Mouse (Mus musculus) heart, adult 10 weeks (tissue): ENCODE data around the gene Fam83c. TPM values are rescaled to one million over a fixed set of nuclear protein-coding genes. Genes with fewer than 3 reads are reported as not detected.

ENCODE experiments used
- polyA plus RNA-seq: library from polyadenylated mRNA; stranded (reverse); fragments of 350-450 nt; fragmentation: Illumina TruSeq; extraction: RNeasy Lipid Tissue Mini Kit (QIAGEN cat#74804); gene quantifications from one replicate; pipeline ENCODE4 v1.2.3, GENCODE M21; 2014; ENCODE audit warnings: low read depth, low replicate concordance

Gene Fam83c
- not detected for polyA plus RNA-seq

GRCm38 (mm10) chr2:155834732-155835131 lies at the start of gene Fam83c:
Fam83c (minus strand) TSS chr2:155834854.

GRCm38 (mm10) chr2:155826630-155827424 lies 7.8 kb downstream of the Fam83c start, which contains the start of gene Eif6:
Eif6 (minus strand) TSS chr2:155826925.

GRCm38 (mm10) chr2:155819392-155819448 lies 15.4 kb downstream of the Fam83c start, which contains the start of gene BC029722:
BC029722 (minus strand) TSS chr2:155819426.

Other genes with a start within 250 kb of the Fam83c start
- 15.9 TPM for gene Gss, start 242.0 kb downstream of the Fam83c start, polyA plus RNA-seq
- 81.8 TPM for gene Myh7b, start 223.6 kb downstream of the Fam83c start, polyA plus RNA-seq
- gene Trpc4ap, start 142.5 kb downstream of the Fam83c start, polyA plus RNA-seq = 92.4 TPM
- gene Edem2, start 105.4 kb downstream of the Fam83c start, polyA plus RNA-seq = 13.9 TPM
- not detected for gene Gm17581, start 99.0 kb downstream of the Fam83c start, polyA plus RNA-seq
- gene Procr, start 83.7 kb downstream of the Fam83c start, polyA plus RNA-seq = 1.9 TPM
- gene Mmp24, start 59.5 kb downstream of the Fam83c start, polyA plus RNA-seq = not detected
- 41.8 TPM for gene BC029722, start 15.4 kb downstream of the Fam83c start, polyA plus RNA-seq
- gene Eif6, start 7.9 kb downstream of the Fam83c start, polyA plus RNA-seq = 35.1 TPM
- gene Uqcc1, start 95.5 kb upstream of the Fam83c start, polyA plus RNA-seq = 239 TPM
- gene Gm15557, start 105.9 kb upstream of the Fam83c start, polyA plus RNA-seq = not detected
- gene Gdf5, start 110.5 kb upstream of the Fam83c start, polyA plus RNA-seq = not detected
- gene Cep250, start 121.6 kb upstream of the Fam83c start, polyA plus RNA-seq = 6.9 TPM
- gene 6430550D23Rik, start 173.1 kb upstream of the Fam83c start, polyA plus RNA-seq = 0.45 TPM
- gene Ergic3, start 173.2 kb upstream of the Fam83c start, polyA plus RNA-seq = 67.2 TPM
- gene Fer1l4, start 218.1 kb upstream of the Fam83c start, polyA plus RNA-seq = not detected
- 0.81 TPM for gene Spag4, start 230.3 kb upstream of the Fam83c start, polyA plus RNA-seq